Mouse (Mus musculus) T-cell, adult 2 months (primary cell): ENCODE measurements around the gene Arap2.

ENCODE experiments used
- DNase-seq: peaks from one replicate; pipeline ENCODE4 v3.0.0; 2022; ENCODE audit warnings: low spot score

Arap2 gene

DNA sequence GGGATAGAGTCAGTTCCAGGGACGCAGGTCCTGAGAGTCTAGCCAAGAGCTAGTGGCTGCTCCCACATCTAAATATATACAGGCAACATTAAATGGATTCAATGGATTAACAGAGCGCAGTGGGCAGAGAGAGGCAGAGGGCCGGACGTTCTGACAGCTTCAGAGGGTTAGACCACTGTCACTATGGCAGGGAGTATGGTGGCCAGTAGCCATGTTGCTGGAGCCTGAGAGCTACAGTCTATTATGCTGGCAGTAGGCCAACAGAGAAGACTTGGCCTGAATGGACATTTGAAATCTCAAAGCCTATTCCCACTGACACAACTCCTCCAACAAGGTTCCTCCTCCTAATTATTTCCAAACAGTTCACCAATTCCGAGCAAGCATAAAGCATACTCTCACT, 137.1 kb downstream of the Arap2 start:
- no peak for DNase-seq

DNA sequence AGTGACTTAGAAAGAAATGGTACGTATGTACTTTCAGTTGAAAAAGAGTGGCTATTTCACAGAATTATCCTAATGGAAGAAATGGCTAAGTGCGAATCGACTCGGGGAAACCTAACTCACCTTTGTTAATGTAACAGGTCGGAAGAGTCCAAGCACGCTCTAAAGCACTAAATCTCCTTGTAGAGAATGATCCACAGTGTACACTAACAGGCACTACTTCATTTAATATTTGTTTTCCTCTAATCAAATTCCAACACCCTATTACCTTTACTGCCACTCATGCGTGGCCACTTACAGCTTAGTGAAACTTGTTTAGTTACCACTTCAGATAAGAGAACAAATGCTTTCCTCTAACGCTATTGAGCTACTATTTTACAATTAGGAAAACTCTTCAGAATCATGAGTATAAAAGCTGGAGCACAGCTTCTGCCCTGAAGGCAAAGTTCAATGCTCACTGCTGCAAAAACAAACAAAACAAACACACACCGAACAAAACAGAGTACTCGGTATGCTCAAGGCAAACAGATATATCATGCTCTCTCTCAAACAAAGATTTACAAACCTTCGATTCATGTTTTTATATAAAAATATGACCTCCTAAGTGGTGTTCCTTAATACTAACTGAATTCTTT, 143.0 kb downstream of the Arap2 start:
- DNase-seq, result no peak

DNA sequence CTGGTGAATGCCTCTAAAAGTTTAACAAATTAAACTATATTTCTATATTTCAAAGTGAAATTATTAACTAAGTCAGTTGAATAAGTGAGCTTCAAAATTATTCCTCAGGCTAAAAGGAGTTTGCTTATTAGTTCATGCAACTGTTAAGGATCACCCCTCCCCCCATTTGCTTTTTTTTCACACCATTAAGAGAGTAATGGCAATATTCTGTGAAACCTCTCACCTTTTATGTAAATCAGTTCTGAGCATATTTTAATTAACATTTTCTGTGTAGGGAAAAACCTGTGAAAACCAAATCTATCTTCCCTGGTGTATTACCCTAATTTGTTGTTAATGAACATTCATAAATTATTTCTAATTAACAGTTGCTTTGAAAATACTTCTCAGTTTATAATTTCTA, 147.7 kb downstream of the Arap2 start:
- DNase-seq, result no peak

DNA sequence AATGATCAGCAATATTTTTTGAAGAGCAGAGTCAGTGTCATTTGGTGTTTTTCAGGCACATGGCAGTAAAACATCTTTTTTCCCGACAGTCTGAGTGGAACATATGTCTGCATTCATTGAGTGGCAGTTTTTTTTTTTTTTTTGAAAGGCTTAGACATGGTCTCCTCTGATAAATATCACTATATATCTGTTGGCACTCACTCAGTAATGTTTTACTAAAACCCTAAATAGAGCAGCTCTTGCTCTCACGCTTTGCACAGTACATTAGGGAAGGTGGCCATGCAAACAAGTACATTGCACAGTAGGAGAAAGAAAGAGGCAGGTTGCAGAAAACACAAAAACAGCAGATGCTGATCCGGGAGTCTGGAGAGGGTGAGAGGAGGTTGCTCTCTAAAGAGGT, 154.0 kb downstream of the Arap2 start:
- DNase-seq, result no peak

DNA sequence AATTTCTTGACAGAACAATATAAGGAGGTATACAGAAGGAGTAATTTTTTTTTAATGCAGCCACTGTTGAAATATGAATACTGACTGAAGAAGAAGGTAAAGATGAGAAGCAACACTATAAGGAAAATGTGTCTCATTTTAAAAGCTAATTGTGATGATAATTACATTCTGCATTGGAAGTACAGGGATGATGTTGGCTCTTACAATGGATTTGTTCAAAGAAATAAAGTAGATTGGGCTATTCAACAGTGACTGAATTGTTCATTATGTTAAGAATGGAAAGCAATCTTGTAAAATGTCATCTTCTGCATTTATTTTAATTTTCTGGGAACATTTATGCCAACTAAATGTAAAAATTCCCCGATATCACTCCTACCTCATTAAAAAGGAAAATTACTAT, 178.6 kb downstream of the Arap2 start:
- no peak for DNase-seq

DNA sequence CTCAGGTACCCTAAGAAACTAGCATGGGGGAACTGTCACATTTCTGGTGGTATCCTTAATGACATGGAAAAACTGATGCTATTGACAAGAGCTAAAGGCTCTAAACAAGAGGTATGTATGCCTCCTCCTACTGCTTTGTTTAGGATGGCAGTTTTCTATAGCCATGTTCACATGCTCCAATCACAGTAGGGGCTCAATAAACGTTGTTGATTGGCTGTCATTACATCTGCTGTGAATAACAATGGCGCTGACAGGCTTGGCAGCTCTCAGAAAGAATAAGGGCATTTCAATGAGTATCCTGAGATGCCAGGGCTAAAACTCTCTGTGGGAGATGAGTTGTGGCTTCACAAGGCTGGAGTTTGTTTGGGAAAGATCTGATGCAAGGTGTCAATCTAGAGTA, 183.3 kb downstream of the Arap2 start:
- DNase-seq, result no peak

DNA sequence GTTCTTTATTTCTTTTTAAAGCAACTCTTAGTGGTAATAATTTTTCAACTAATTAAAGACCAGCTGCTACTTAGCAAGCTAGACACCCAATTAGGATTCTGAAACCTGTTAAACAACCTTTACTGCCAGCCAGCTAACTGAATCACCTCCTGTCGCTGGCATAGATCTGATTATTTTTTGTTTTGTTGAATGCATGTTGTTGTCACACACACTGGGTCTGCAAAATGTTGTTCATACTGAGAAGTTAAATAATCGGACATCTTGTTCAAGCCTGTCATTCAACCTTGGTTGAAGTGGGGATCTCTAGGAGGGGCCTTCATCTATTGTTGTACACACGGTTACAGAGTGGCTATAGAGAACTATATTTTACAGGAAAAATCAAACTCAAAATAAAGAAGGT, 184.3 kb downstream of the Arap2 start:
- DNase-seq, result no peak

DNA sequence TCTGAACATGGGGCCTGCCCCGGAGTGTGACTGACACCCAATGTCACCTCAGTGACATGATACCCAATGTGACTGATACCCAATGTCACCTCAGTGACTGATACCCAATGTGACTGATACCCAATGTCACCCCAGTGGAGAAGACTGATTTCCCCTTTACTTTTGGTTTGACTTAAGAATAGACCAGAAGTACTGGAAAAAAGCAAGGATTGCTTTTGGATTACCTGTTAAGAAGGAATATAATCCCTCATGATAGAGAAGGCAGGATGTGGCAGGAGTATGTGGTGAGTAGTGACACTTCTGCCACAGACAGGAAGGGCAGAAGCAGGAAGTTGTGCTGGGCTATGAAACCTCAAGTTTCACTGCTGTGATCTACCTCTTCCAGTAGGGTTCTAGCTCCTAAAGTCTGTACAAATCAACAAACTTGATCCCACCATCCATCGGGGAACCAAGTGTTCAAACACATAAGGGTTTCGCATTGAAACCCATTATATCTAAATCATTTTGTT, 191.6 kb downstream of the Arap2 start:
- DNase-seq, result peak; percentile 40
